18 mouse cellular contexts compared by ENCODE assay signal in the genomic region with DNA sequence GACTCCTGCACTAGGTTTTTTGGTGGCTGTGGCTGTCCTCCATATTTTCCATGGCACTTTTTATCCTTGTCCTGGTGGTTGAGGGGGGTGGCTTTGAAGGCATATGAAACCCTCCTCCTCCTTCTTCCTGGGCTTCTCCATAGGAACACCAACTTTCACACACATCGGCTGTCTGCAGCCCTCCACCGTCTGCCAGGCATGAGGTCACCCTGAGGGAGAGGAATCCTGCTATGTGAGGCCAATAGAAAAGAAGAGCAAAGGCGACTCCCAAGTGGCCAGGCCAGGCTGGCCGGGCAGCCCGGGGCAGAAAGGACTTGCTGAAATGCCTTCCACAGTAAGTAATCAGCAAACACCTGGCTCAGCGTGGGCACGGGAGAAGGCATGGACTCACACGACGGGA. TPM values are rescaled to one million over a fixed set of nuclear protein-coding genes. Genes with fewer than 3 reads are reported as not detected.
A peak's percentile ranks its signal among the peaks of the same experiment; 100 is the strongest.
DNase-seq lines count a peak whose midpoint lies in the region; ATAC-seq and TF ChIP-seq lines count a peak whose summit lies in the region.
"Had no signal": no experiment of that assay in that cellular context is flagged by ENCODE, and none has a peak within 500 bp of the region (broad histone marks: within the 10 kb centered on the region; RNA-seq: fewer than 3 reads in every experiment).

No protein-coding gene starts in this region.

- WGBS in heart, adult 2 months: 46% methylated on average over 9 of the region's 9 CpGs
- WGBS in heart, embryonic 10.5 days: 64% methylated on average over 9 of the region's 9 CpGs
- 39% methylated on average over 9 of the region's 9 CpGs for whole genome bisulfite sequencing in heart, embryonic 16.5 days

- H3K9me3 ChIP-seq in heart, embryonic 10.5 days: no peaks in the 10 kb centered on the region; the same call in 1 of the 2 replicates
- peaks cover 4% of the 10 kb centered on the region for H3K9me3 ChIP-seq in heart, embryonic 16.5 days (replicated peaks; ENCODE audit: control insufficient read depth, low read length)
- H3K9me3 ChIP-seq: forebrain, embryonic 10.5 days; liver, embryonic 13.5 days; lung, embryonic 15.5 days; midbrain, embryonic 12.5 days; neural tube, embryonic 12.5 days had no signal

- no peaks in the 10 kb centered on the region; the same call in 1 of the 2 replicates for H3K36me3 ChIP-seq in heart, adult 2 months (ENCODE audit: control insufficient read depth, insufficient read depth, low read length)
- peaks cover 26% of the 10 kb centered on the region for H3K36me3 ChIP-seq in heart, embryonic 10.5 days
- H3K36me3 ChIP-seq in heart, embryonic 16.5 days (ENCODE audit: control insufficient read depth, insufficient read depth): peaks cover 6% of the 10 kb centered on the region; the same call in 1 of the 2 replicates
- H3K36me3 ChIP-seq: lung, embryonic 15.5 days; midbrain, embryonic 12.5 days had no signal

- no peaks in the 10 kb centered on the region for H3K27me3 ChIP-seq in heart, adult 2 months (ENCODE audit: control insufficient read depth, insufficient read depth, low read length)
- no peaks in the 10 kb centered on the region for H3K27me3 ChIP-seq in heart, embryonic 10.5 days (ENCODE audit: insufficient read depth, poor library complexity, severe bottlenecking)
- H3K27me3 ChIP-seq in heart, embryonic 16.5 days (ENCODE audit: control insufficient read depth, insufficient read depth, low read length): no peaks in the 10 kb centered on the region
- H3K27me3 ChIP-seq: liver, embryonic 13.5 days; lung, embryonic 15.5 days; midbrain, embryonic 12.5 days; neural tube, embryonic 12.5 days had no signal

- no peak for TF ChIP-seq POLR2A in heart, adult 2 months (IDR thresholded peaks at IDR 0.05; ENCODE audit: insufficient read depth, low read depth, low read length)

- no peak for TF ChIP-seq EP300 in heart, adult 2 months (IDR thresholded peaks at IDR 0.05; ENCODE audit: insufficient read depth, low read depth, low read length)

- no peak; the same call in 1 of the 2 replicates for ATAC-seq in heart, embryonic 16.5 days (replicated peaks; ENCODE audit: extremely low read depth, insufficient read depth, low FRiP score)
- ATAC-seq: forebrain, postnatal 0 days had no signal

- no peak for TF ChIP-seq CTCF in heart, adult 2 months (IDR thresholded peaks at IDR 0.05)

- no peak overlapping the region for H3K4me3 ChIP-seq in heart, adult 2 months
- no peak overlapping the region for H3K4me3 ChIP-seq in heart, embryonic 10.5 days
- H3K4me3 ChIP-seq in brown adipose tissue, adult 24 weeks (ENCODE audit: insufficient read depth, low read depth, low read length): no peak overlapping the region
- H3K4me3 ChIP-seq in heart, embryonic 16.5 days (ENCODE audit: low read length): no peak overlapping the region
- H3K4me3 ChIP-seq: forebrain, embryonic 10.5 days; liver, embryonic 13.5 days; lung, embryonic 15.5 days; midbrain, embryonic 12.5 days; neural tube, embryonic 12.5 days had no signal

- no peak overlapping the region for H3K9ac ChIP-seq in heart, adult 2 months (ENCODE audit: low read depth, low read length)
- H3K9ac ChIP-seq in heart, embryonic 16.5 days (ENCODE audit: low read length): peak overlapping the region; percentile 0; the same call in 1 of the 2 replicates
- H3K9ac ChIP-seq: forebrain, postnatal 0 days; liver, embryonic 13.5 days; lung, embryonic 15.5 days; midbrain, embryonic 12.5 days; neural tube, embryonic 12.5 days had no signal

- peaks cover 30% of the 10 kb centered on the region for H3K4me1 ChIP-seq in heart, adult 2 months (ENCODE audit: control insufficient read depth, insufficient read depth, low read length)
- H3K4me1 ChIP-seq in heart, embryonic 10.5 days: peaks cover 28% of the 10 kb centered on the region
- H3K4me1 ChIP-seq in brown adipose tissue, adult 24 weeks (ENCODE audit: control insufficient read depth, insufficient read depth, insufficient read length, low read length): peaks cover 59% of the 10 kb centered on the region
- H3K4me1 ChIP-seq in heart, embryonic 16.5 days (ENCODE audit: control insufficient read depth, insufficient read depth, low read length): peaks cover 16% of the 10 kb centered on the region
- H3K4me1 ChIP-seq: forebrain, embryonic 10.5 days; lung, embryonic 15.5 days; midbrain, embryonic 12.5 days; neural tube, embryonic 12.5 days had no signal

- peak; percentile 48 to 70 for DNase-seq in heart, adult 2 months
- no peak for DNase-seq in heart, embryonic 10.5 days (ENCODE audit: low spot score)
- DNase-seq in gastrocnemius, postnatal 10 days: peak; percentile 32
- no peak for DNase-seq in spleen, postnatal 36 days (ENCODE audit: low spot score in 2 of 2)
- DNase-seq in layer of hippocampus, postnatal 25 days (ENCODE audit: extremely low spot score in 1 of 2, low spot score in 1 of 2): no peak
- DNase-seq: adrenal gland, postnatal 25 days; cerebellum, adult 11-12 months; forebrain, postnatal 0 days; kidney, adult 8-10 months; liver, embryonic 13.5 days; thymus, postnatal 36 days had no signal

- intact Hi-C loops in heart, adult 2 months (cut with DNase I): no loop called here

- H3K79me2 ChIP-seq in heart, adult 2 months (replicated peaks; ENCODE audit: control insufficient read depth, insufficient read depth, low read length): peaks cover 20% of the 10 kb centered on the region

- H3K27ac ChIP-seq in heart, adult 2 months: peak overlapping the region; percentile 68
- no peak overlapping the region for H3K27ac ChIP-seq in heart, embryonic 10.5 days
- peak overlapping the region; percentile 56 for H3K27ac ChIP-seq in brown adipose tissue, adult 24 weeks (replicated peaks; ENCODE audit: low read depth, low read length)
- H3K27ac ChIP-seq in heart, embryonic 16.5 days (ENCODE audit: low read length): no peak overlapping the region
- H3K27ac ChIP-seq: forebrain, embryonic 10.5 days; liver, embryonic 13.5 days; lung, embryonic 15.5 days; macrophage; midbrain, embryonic 12.5 days; neural tube, embryonic 12.5 days had no signal

- no peak overlapping the region for H3K4me2 ChIP-seq in heart, embryonic 16.5 days (ENCODE audit: low read depth, low read length)
- H3K4me2 ChIP-seq: liver, embryonic 13.5 days; lung, embryonic 15.5 days; midbrain, embryonic 12.5 days; neural tube, embryonic 12.5 days had no signal

RNA-seq across cellular contexts. Expression of a gene that starts 8.0 kb away (rescaled TPM):
- total RNA-seq in heart, adult 2 months (2021): 10 to 100 TPM; 71.6 to 82.0 TPM
- polyA plus RNA-seq in heart, adult 2 months (2012; rRNA removed): 84.4 and 113 TPM in 2 replicates
- polyA plus RNA-seq in heart, embryonic 10.5 days (2016; fragmentation: Nextera tagmentation; extraction: Ambion mirVana): 5.9 and 6.2 TPM in 2 replicates
- polyA plus RNA-seq in brown adipose tissue, adult 24 weeks (2012; ENCODE audit: insufficient read depth, insufficient read length, missing spikeins): 37.7 and 42.9 TPM in 2 replicates
- 10 to 100 TPM; 73.3 to 74.1 TPM for total RNA-seq in gastrocnemius, postnatal 10 days (2021)
- 6.7 and 7.3 TPM in 2 replicates for polyA plus RNA-seq in heart, embryonic 16.5 days (2015; fragmentation: Nextera tagmentation; extraction: Ambion mirVana)
- 100 to 1,000 TPM; 164 to 180 TPM for total RNA-seq in layer of hippocampus, postnatal 25 days (2021)

Comparison
In these comparisons a context has a peak if more than half of its experiments do, and no peak if none do; other contexts are left out.
1. DNase-seq: peak in heart, adult 2 months (2 of 2) and gastrocnemius, postnatal 10 days (single experiment); none in heart, embryonic 10.5 days (single experiment), spleen, postnatal 36 days (0 of 2) and layer of hippocampus, postnatal 25 days (0 of 2).
2. H3K27ac ChIP-seq: peak in heart, adult 2 months (single experiment) and brown adipose tissue, adult 24 weeks (single experiment); none in heart, embryonic 10.5 days (single experiment) and heart, embryonic 16.5 days (single experiment).